Mouse (Mus musculus) hindbrain, embryonic 11.5 days (tissue): Measurements from ENCODE around the gene Slc30a3. TPM values are rescaled to one million over a fixed set of nuclear protein-coding genes. Genes with fewer than 3 reads are reported as not detected.

Experiments used
- polyA plus RNA-seq: library from polyadenylated mRNA; unstranded; fragments of >200 nt; fragmentation: Nextera tagmentation; extraction: Ambion mirVana; gene quantifications from 2 replicates; pipeline ENCODE4 v1.2.1, GENCODE M21; 2014

Gene Slc30a3
- polyA plus RNA-seq, 1 experiment from 2014 or later: 9.2 TPM

Other genes starting within 250 kb of the Slc30a3 start
- gene Tmem214, start 240.2 kb downstream of the Slc30a3 start, polyA plus RNA-seq: 33.3 and 37.1 TPM in 2 replicates
- gene Agbl5, start 219.5 kb downstream of the Slc30a3 start, polyA plus RNA-seq: 21.5 and 24.0 TPM in 2 replicates
- 335 and 338 TPM in 2 replicates for gene Ost4, start 200.4 kb downstream of the Slc30a3 start, polyA plus RNA-seq
- gene Emilin1, start 194.8 kb downstream of the Slc30a3 start, polyA plus RNA-seq: 46.0 and 48.5 TPM in 2 replicates
- 4.2 and 7.8 TPM in 2 replicates for gene Khk, start 186.8 kb downstream of the Slc30a3 start, polyA plus RNA-seq
- 6.9 and 7.6 TPM in 2 replicates for gene Cgref1, start 162.6 kb downstream of the Slc30a3 start, polyA plus RNA-seq
- 96.7 and 99.1 TPM in 2 replicates for gene Preb, start 147.9 kb downstream of the Slc30a3 start, polyA plus RNA-seq
- not detected in 2 replicates for gene Tcf23, start 139.6 kb downstream of the Slc30a3 start, polyA plus RNA-seq
- gene Atraid, start 59.9 kb downstream of the Slc30a3 start, polyA plus RNA-seq: 111 and 117 TPM in 2 replicates
- 6.3 and 7.6 TPM in 2 replicates for gene Slc5a6, start 59.3 kb downstream of the Slc30a3 start, polyA plus RNA-seq
- 19.7 and 19.8 TPM in 2 replicates for gene Cad, start 53.5 kb downstream of the Slc30a3 start, polyA plus RNA-seq
- not detected in 2 replicates for gene Dnajc5g, start 2.0 kb downstream of the Slc30a3 start, polyA plus RNA-seq
- gene Trim54, start 8.5 kb upstream of the Slc30a3 start, polyA plus RNA-seq: 0.10 TPM in 1 of 2 replicates, not detected in the other
- gene Ucn, start 30.6 kb upstream of the Slc30a3 start, polyA plus RNA-seq: not detected in 2 replicates
- 49.9 and 57.1 TPM in 2 replicates for gene Mpv17, start 46.0 kb upstream of the Slc30a3 start, polyA plus RNA-seq
- 0.46 and 1.4 TPM in 2 replicates for gene Gm29609, start 71.7 kb upstream of the Slc30a3 start, polyA plus RNA-seq
- 66.4 and 72.6 TPM in 2 replicates for gene Gtf3c2, start 71.9 kb upstream of the Slc30a3 start, polyA plus RNA-seq
- 133 and 146 TPM in 2 replicates for gene Snx17, start 85.0 kb upstream of the Slc30a3 start, polyA plus RNA-seq
- gene Eif2b4, start 85.2 kb upstream of the Slc30a3 start, polyA plus RNA-seq: 65.8 and 66.5 TPM in 2 replicates
- 4.9 and 5.7 TPM in 2 replicates for gene Zfp513, start 94.1 kb upstream of the Slc30a3 start, polyA plus RNA-seq
- gene Ppm1g, start 112.5 kb upstream of the Slc30a3 start, polyA plus RNA-seq: 148 and 156 TPM in 2 replicates
- gene Nrbp1, start 132.6 kb upstream of the Slc30a3 start, polyA plus RNA-seq: 141 and 148 TPM in 2 replicates
- 0.50 and 0.80 TPM in 2 replicates for gene Gm9970, start 133.0 kb upstream of the Slc30a3 start, polyA plus RNA-seq
- gene Krtcap3, start 143.5 kb upstream of the Slc30a3 start, polyA plus RNA-seq: 3.4 and 5.6 TPM in 2 replicates
- 28.8 and 30.8 TPM in 2 replicates for gene Ift172, start 182.9 kb upstream of the Slc30a3 start, polyA plus RNA-seq
- gene Fndc4, start 187.8 kb upstream of the Slc30a3 start, polyA plus RNA-seq: 46.7 and 50.6 TPM in 2 replicates
- gene Gckr, start 189.2 kb upstream of the Slc30a3 start, polyA plus RNA-seq: not detected in 2 replicates